Mouse (Mus musculus) E14TG2a.4 (cell line): ENCODE results near the gene Scfd2.

Experiments
- H3K27me3 ChIP-seq: 2 replicates; pipeline ENCODE4 v1.6.1; 2014; ENCODE audit warnings: low read length, control low read depth; ENCODE audit not compliant: insufficient read depth
- H3K36me3 ChIP-seq: 2 replicates; pipeline ENCODE4 v1.6.1; 2014; ENCODE audit warnings: low read length, control low read depth; ENCODE audit not compliant: insufficient read depth
- H3K4me1 ChIP-seq: replicated peaks from 2 replicates; pipeline ENCODE4 v1.6.1; 2014; ENCODE audit warnings: low read depth, low read length, control low read depth
- H3K4me3 ChIP-seq: replicated peaks from 2 replicates; pipeline ENCODE4 v1.5.1; 2014; ENCODE audit warnings: mild to moderate bottlenecking, low read length
- H3K9me3 ChIP-seq: 2 replicates; pipeline ENCODE4 v1.6.1; 2014; ENCODE audit warnings: low read length, control low read depth
- CTCF ChIP-seq: conservative IDR thresholded peaks from 2 replicates; pipeline ENCODE4 v1.5.1; 2014; ENCODE audit warnings: low read length
- NANOG ChIP-seq: IDR thresholded peaks from 2 replicates; pipeline ENCODE4 v1.6.1; 2014; ENCODE audit warnings: borderline replicate concordance, low read length, mixed read lengths
- POU5F1 ChIP-seq: IDR thresholded peaks from 2 replicates; pipeline ENCODE4 v1.6.1; 2014; ENCODE audit warnings: low read length, borderline replicate concordance

Gene Scfd2

GRCm38 (mm10) chr5:74531630-74532280, at the start of gene Scfd2:
TSS of gene Scfd2 (minus strand) at chr5:74531759.
- H3K4me1 ChIP-seq, result peaks cover 28% of the 10 kb centered on the region
- H3K36me3 ChIP-seq, result no peaks in the 10 kb centered on the region
- no peak for TF ChIP-seq POU5F1
- TF ChIP-seq NANOG, result no peak
- no peak for TF ChIP-seq CTCF
- H3K9me3 ChIP-seq, result no peaks in the 10 kb centered on the region
- peak within 1 kb of the TSS; percentile 96 for H3K4me3 ChIP-seq
- no peaks in the 10 kb centered on the region for H3K27me3 ChIP-seq

DNA sequence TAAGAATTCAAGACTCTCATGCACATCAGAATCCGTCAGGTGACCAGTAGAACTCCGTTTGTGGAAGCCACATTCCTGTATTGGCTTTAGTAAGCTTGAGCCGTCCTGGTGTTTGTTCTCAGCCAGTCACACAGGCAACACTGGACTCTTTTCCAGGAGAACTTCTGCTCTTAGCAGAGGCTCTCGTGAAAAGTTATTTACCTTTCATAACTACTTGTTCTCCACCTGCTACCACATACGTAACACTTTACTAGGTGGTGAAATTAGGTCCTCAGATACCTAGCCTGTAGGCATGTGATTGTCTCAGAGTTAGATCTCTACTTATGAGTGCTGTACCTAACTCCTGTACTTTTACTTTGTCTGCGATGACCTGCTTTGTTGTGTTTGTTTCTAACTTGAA, 40.2 kb upstream of the Scfd2 start:
- Histone ChIP-seq H3K36me3 (peaks cover 59% of the 10 kb centered on the region), H3K4me1 (no peaks in the 10 kb centered on the region), H3K4me3 (no peak overlapping the region), H3K27me3 (no peaks in the 10 kb centered on the region), H3K9me3 (no peaks in the 10 kb centered on the region)
- no peak for TF ChIP-seq CTCF
- no peak for TF ChIP-seq POU5F1
- no peak for TF ChIP-seq NANOG

DNA sequence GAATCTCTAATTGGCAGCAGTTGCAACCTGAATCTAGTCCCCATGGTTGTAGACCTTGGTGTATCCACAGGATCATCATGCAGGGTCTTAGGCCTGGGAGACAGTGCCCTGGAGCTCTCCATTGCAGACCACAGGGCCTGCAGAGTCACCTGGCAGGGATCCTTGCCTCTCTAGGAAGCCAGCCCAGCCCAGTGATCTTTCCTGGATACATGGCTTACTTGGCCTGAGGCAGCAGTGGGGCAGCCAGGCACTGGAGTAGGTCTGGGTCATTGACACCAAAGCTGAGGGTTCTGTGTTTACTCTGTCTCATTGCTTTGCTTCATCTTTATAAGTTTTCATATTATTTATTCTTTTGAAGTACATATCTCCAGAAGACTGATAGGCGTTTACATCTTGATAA, 29.6 kb upstream of the Scfd2 start:
- Histone ChIP-seq H3K4me3 (no peak overlapping the region), H3K36me3 (peaks cover 76% of the 10 kb centered on the region), H3K9me3 (no peaks in the 10 kb centered on the region), H3K27me3 (no peaks in the 10 kb centered on the region), H3K4me1 (no peaks in the 10 kb centered on the region)
- TF ChIP-seq NANOG, result no peak
- no peak for TF ChIP-seq CTCF
- TF ChIP-seq POU5F1, result no peak

GRCm38 (mm10) chr5:74549566-74549965, 18.0 kb upstream of the Scfd2 start:
- H3K4me3 ChIP-seq, result no peak overlapping the region
- no peaks in the 10 kb centered on the region for H3K27me3 ChIP-seq
- H3K4me1 ChIP-seq, result no peaks in the 10 kb centered on the region
- H3K9me3 ChIP-seq, result no peaks in the 10 kb centered on the region
- no peak; the same call in 1 of the 2 replicates for TF ChIP-seq POU5F1
- TF ChIP-seq CTCF, result no peak
- no peak for TF ChIP-seq NANOG
- peaks cover 81% of the 10 kb centered on the region for H3K36me3 ChIP-seq

DNA sequence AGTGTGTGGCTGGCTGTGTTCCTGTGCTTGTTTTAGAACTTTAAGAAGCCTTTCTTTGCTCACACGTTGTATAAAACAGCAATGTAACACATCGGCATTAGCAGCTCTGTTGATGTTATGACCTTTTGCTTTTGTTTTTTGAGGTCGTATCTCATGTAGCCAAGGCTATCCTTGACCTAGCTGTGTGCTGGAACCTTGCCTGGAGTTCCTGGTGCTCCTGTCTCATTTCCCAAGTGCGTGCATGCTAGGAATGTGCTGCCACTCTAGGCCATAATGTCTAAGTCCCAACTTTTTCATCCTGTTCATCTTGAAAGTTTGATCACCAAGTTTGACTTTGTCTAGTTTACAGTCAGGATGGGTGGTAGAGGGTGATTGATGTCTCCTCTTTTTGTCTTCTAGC, 14.0 kb upstream of the Scfd2 start:
- Histone ChIP-seq H3K27me3 (no peaks in the 10 kb centered on the region), H3K9me3 (no peaks in the 10 kb centered on the region), H3K4me3 (no peak overlapping the region), H3K4me1 (no peaks in the 10 kb centered on the region), H3K36me3 (peaks cover 93% of the 10 kb centered on the region)
- TF ChIP-seq POU5F1, result no peak
- TF ChIP-seq NANOG, result no peak
- TF ChIP-seq CTCF, result no peak

DNA sequence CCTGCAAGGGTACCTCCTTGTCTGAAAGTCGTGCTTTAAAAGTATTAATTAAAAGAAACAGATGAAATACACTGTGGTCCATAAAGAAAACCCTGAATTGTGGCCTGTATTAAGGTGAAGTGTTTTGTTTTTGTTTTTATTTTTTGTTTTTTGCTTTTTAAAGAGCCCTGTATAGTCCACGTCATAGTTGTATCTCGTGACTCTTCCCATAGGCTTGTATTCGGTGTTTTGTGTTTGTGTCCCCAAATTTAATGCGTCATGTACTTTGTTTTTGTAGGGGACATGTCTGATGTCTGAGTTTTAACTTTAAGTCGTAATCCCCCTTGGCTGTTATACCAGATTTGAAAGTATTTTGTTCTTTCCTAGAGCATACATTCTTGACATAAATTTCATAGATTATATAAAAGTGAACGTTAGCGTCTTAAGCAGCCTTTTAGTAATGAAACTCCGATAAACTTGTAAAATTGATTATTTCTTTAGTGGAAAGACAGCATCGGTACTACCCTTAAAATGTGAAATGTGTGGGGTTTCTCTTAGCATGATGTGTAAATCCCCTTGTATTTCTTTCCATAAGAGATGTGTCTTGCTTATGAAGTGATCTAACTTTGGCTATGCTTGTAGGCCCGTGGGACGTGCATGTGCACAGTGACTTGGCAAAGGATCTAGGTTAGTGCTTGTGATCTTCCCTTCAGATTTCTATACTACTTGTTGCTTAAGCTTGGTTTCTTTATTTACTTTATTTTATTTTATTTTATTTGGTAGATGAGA, 4.8 kb upstream of the Scfd2 start:
- TF ChIP-seq NANOG (no peak), CTCF (no peak), POU5F1 (no peak)
- H3K4me3 ChIP-seq, result peak overlapping the region; percentile 93
- no peaks in the 10 kb centered on the region for H3K27me3 ChIP-seq
- H3K9me3 ChIP-seq, result no peaks in the 10 kb centered on the region
- peaks cover 35% of the 10 kb centered on the region for H3K36me3 ChIP-seq
- H3K4me1 ChIP-seq, result peaks cover 25% of the 10 kb centered on the region

GRCm38 (mm10) chr5:74535240-74536021, 3.9 kb upstream of the Scfd2 start, which contains the start of gene Fip1l1:
TSS of gene Fip1l1 (plus strand) at chr5:74535449.
- Histone ChIP-seq H3K4me1 (peaks cover 31% of the 10 kb centered on the region), H3K27me3 (no peaks in the 10 kb centered on the region), H3K4me3 (peak within 1 kb of the TSS; percentile 93), H3K36me3 (peaks cover 25% of the 10 kb centered on the region), H3K9me3 (no peaks in the 10 kb centered on the region)
- TF ChIP-seq POU5F1 (no peak), NANOG (no peak), CTCF (no peak)

GRCm38 (mm10) chr5:74530785-74531184, 774 bp downstream of the Scfd2 start:
- no peaks in the 10 kb centered on the region for H3K9me3 ChIP-seq
- H3K4me1 ChIP-seq, result peaks cover 23% of the 10 kb centered on the region
- no peak for TF ChIP-seq POU5F1
- TF ChIP-seq NANOG, result no peak
- TF ChIP-seq CTCF, result no peak
- H3K4me3 ChIP-seq, result peak overlapping the region; percentile 96
- H3K36me3 ChIP-seq, result no peaks in the 10 kb centered on the region
- H3K27me3 ChIP-seq, result no peaks in the 10 kb centered on the region

- H3K4me3 ChIP-seq, result no peak overlapping the region
- TF ChIP-seq CTCF (no peak), NANOG (no peak), POU5F1 (no peak)
- H3K27me3 ChIP-seq, result no peaks in the 10 kb centered on the region
- peaks cover 4% of the 10 kb centered on the region for H3K9me3 ChIP-seq
- H3K36me3 ChIP-seq, result no peaks in the 10 kb centered on the region
- H3K4me1 ChIP-seq, result peaks cover 14% of the 10 kb centered on the region
Measured at GRCm38 (mm10) chr5:74527025-74527424, 4.5 kb downstream of the Scfd2 start.
